Mouse (Mus musculus): ENCODE measurements at regions not wholly inside any gene's neighbourhood (a gene's known extent, or its start where the extent isn't known, plus 50 kb on each side); places are given as distances from the start of the nearest gene placed in this dataset.

GRCm38 (mm10) chr7:65207240-65207639, 50.9 kb upstream of the Fam189a1 start:
- no peak for TF ChIP-seq POLR2A (IDR thresholded peaks at IDR 0.05; ENCODE audit: insufficient read depth, low read length)
- TF ChIP-seq CTCF (IDR thresholded peaks at IDR 0.05; ENCODE audit: low read depth, low read length): no peak
